Mouse (Mus musculus): Measurements from ENCODE around the gene Prss33. TPM values are rescaled to one million over a fixed set of nuclear protein-coding genes. Genes with fewer than 3 reads are reported as not detected.

Prss33 gene
- total RNA-seq, 1 experiment from 2014 or later = not detected

GRCm38 (mm10) chr17:23825591-23825990 lies 10.3 kb downstream of the Prss33 start:
- DNase-seq = no peak

GRCm38 (mm10) chr17:23823614-23824013 lies 12.2 kb downstream of the Prss33 start:
- DNase-seq = no peak

- no peak for DNase-seq
Observed at GRCm38 (mm10) chr17:23823018-23823417, 12.8 kb downstream of the Prss33 start.

DNA sequence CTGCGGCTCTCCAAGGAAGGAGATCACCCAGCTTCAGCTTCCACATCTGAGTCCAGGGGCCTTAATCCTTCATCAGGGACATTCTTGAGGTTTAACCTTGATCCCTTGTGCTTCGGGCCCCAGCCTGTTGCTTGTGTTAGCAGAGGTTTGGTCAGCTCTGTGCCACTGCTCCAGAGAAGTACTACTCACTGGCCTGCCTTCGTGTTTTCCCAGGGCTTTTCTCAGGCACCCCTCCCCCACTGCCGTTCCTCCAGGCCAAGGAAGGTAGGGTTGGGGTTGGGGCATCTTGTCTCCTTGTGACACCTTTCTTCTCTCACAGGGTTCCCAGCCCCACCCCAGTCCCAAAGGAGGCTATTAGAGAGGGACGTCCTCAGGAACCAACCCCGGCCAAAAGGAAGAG lies 13.8 kb downstream of the Prss33 start:
- peak; percentile 41 for DNase-seq

GRCm38 (mm10) chr17:23820731-23821130 lies 15.1 kb downstream of the Prss33 start:
- no peak for DNase-seq

DNA sequence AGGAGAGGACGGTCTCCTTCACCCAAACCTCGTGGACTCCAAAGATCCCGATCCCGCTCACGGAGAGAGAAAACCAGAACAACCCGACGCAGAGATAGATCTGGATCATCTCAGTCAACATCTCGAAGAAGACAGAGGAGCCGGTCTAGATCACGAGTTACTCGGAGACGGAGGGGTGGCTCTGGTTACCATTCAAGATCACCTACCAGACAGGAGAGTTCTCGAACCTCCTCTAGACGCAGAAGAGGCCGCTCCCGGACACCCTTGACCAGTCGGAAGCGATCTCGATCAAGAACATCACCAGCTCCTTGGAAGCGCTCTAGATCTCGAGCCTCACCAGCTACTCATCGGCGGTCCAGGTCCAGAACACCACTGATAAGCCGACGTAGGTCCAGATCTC lies 16.6 kb downstream of the Prss33 start:
- no peak for DNase-seq

- DNase-seq = no peak
Observed at GRCm38 (mm10) chr17:23818579-23818978, 17.3 kb downstream of the Prss33 start.

- DNase-seq = no peak
Observed at GRCm38 (mm10) chr17:23815641-23816040, 20.2 kb downstream of the Prss33 start.

GRCm38 (mm10) chr17:23807918-23808317 lies 27.9 kb downstream of the Prss33 start:
- DNase-seq = no peak

DNA sequence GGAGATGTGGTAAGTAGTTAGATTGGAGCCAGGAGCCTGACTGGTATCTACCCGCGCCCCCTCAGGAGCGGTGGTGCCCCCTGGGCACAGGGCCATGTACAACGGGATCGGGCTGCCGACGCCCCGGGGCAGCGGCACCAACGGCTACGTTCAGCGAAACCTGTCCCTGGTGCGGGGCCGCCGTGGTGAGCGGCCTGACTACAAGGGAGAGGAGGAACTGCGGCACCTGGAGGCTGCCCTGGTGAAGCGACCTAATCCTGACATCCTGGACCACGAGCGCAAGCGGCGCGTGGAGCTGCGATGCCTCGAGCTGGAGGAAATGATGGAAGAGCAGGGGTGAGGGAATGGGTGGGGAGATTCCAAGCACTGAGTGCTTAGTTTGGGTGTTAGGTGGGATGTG lies 29.0 kb downstream of the Prss33 start:
- DNase-seq = peak; percentile 73

- DNase-seq = peak; percentile 4
Observed at GRCm38 (mm10) chr17:23804426-23805085, 31.3 kb downstream of the Prss33 start.

GRCm38 (mm10) chr17:23803366-23804041 lies 32.4 kb downstream of the Prss33 start:
- peak; percentile 95 for DNase-seq

GRCm38 (mm10) chr17:23802746-23803365 lies 33.0 kb downstream of the Prss33 start:
- DNase-seq = peak; percentile 98

DNA sequence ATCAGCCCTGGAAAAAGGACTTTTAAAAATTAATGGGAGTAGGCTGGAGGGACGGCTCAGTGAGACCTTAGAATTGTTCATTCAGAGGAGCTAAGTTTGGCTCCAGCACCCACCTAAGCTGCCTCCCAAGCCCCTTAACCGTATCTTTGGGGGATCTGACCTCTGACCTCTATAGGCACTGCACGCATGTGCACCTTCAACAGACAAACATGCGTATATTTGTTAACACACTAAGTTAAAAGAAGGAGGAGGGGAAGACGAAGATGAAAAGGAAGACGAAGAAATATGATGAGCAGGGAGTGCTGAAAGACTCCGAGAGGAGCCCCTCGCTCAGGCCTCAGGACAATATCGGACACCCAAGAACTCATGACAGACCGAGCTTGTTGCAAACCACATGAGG lies 34.2 kb downstream of the Prss33 start:
- DNase-seq = no peak

- DNase-seq = no peak
Observed at GRCm38 (mm10) chr17:23797316-23797715, 38.5 kb downstream of the Prss33 start.

DNA sequence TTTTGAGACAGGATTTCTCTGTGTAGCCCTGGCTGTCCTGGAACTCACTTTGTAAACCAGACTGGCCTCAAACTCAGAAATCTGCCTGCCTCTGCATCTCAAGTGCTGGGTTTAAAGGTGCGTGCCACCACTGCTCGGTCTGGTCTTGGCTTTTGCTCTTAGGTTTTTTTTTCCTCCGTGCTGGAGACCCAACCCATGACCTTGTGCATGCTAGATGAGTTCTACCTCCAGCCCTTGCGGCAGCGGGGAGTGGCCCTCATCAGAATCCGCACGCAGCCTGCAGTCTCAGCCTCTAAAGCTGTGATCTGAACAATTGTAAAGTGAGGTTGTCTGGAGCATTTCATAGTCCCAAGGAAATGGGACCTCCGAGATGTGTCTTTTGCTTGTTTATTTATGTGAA lies 40.5 kb downstream of the Prss33 start:
- no peak for DNase-seq

DNA sequence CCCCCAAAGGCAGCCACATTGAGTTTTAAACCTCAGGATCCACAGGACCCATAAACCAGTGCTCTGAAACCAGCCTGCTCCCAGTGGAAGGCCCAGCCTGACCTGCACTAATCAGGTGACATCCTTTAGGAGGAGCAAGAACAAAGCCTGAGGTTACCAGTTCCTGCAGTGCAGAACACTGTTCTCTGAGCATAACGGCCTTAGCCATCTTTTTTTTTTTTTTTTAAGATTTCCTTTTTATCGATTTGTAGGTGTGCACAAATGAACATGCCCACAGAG lies 44.8 kb downstream of the Prss33 start:
- no peak for DNase-seq

DNA sequence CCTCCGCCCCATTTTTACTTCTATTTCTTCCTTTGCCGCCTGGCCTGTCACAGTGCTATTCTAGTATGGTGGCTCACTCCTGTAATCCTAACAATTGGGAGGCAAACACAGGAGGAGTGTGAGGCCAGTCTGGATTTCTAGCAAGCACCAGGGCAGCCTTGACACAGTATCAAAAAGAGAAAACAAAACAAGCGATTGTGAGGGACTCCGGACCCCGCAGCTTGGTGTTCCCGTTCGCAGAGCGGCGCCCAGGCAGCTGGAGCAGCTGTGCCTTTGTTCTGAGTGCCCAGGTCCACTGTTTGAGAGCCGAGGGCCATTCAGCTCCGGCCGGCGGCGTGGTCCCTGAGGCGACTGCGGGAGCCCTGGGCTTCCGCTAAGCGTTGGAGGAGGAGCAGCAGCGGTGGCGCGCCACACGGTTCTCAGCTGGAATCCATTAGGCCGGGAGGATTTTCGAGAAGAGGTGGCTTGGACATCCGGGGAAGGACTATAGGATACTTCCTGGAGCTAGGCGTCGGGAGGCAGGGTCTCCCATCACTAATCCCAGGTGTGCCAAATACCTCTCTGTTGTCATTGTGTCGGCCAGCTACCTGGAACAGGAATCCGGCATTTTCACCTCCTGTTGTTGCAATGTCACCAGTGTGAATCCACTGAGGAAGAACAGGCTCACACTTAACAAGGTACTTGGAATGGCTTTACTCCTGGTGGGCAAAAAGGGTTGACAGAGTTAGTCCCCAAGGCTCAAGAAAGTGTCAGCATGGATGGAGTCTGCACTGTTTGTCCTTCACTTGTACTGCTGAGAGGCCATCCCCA lies 45.4 kb downstream of the Prss33 start, which contains the start of gene Srrm2:
Gene Srrm2 (plus strand): TSS at position 264 of the 810 bp plus-strand sequence.
- DNase-seq = peak; percentile 78

- no peak for DNase-seq
Observed at GRCm38 (mm10) chr17:23789749-23790268, 46.0 kb downstream of the Prss33 start.

DNA sequence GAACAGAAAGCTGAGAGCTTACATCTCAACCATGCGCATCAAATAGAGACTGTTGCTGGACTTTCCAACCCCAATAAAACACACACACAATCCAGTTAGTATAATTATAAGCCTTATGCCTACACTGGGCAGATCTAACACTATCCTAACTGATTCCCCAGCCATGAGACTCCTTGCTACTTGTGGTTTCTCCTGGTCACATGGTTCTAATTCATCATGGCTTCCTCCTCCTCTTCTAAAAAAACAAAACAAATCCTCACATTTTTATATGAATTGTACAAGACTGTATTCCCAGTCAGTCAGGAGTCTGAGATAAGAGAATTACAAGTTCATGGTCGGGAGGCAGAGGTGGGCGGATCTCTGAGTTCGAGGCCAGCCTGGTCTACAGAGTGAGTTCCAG lies 46.9 kb downstream of the Prss33 start:
- DNase-seq = no peak

- peak; percentile 44 for DNase-seq
Observed at GRCm38 (mm10) chr17:23786510-23786931, 49.3 kb downstream of the Prss33 start.

Measured in adrenal gland, postnatal 14 days (tissue).